Mouse (Mus musculus): Measurements from ENCODE around the gene Faim2. TPM values are rescaled to one million over a fixed set of nuclear protein-coding genes. Genes with fewer than 3 reads are reported as not detected.

Gene Faim2
- polyA plus RNA-seq, 1 experiment from 2014 or later = 1.5 TPM

- Histone ChIP-seq H3K4me2 (no peak overlapping the region), H3K27me3 (ENCODE audit: insufficient read depth, low read length) (no peaks in the 10 kb centered on the region), H3K9ac (no peak overlapping the region), H3K4me1 (ENCODE audit: insufficient read depth) (peaks cover 37% of the 10 kb centered on the region), H3K9me3 (ENCODE audit: low read depth, low read length) (no peaks in the 10 kb centered on the region), H3K36me3 (ENCODE audit: insufficient read depth) (no peaks in the 10 kb centered on the region), H3K4me3 (ENCODE audit: low read depth, low read length) (no peak overlapping the region), H3K27ac (ENCODE audit: low read depth) (no peak overlapping the region)
- TF ChIP-seq CTCF (IDR thresholded peaks at IDR 0.05; ENCODE audit: low read depth) = no peak
- peak; percentile 40 for DNase-seq
- ATAC-seq (ENCODE audit: insufficient read depth) = no peak
- WGBS = 12% methylated on average over 5 of the region's 5 CpGs
Measured at GRCm38 (mm10) chr15:99500320-99500719, 27.6 kb downstream of the Faim2 start.

- peaks cover 31% of the 10 kb centered on the region for H3K4me1 ChIP-seq (ENCODE audit: insufficient read depth)
Measured at GRCm38 (mm10) chr15:99499726-99500125, 28.2 kb downstream of the Faim2 start.

GRCm38 (mm10) chr15:99498781-99499180 lies 29.2 kb downstream of the Faim2 start:
- Histone ChIP-seq H3K4me1 (ENCODE audit: insufficient read depth) (peaks cover 29% of the 10 kb centered on the region), H3K9ac (no peak overlapping the region), H3K4me3 (ENCODE audit: low read depth, low read length) (no peak overlapping the region), H3K4me2 (no peak overlapping the region), H3K27me3 (ENCODE audit: insufficient read depth, low read length) (no peaks in the 10 kb centered on the region), H3K36me3 (ENCODE audit: insufficient read depth) (no peaks in the 10 kb centered on the region), H3K27ac (ENCODE audit: low read depth) (no peak overlapping the region), H3K9me3 (ENCODE audit: low read depth, low read length) (no peaks in the 10 kb centered on the region)
- DNase-seq (peak; percentile 52), ATAC-seq (ENCODE audit: insufficient read depth) (peak; percentile 19; the same call in 1 of the 2 replicates)
- TF ChIP-seq CTCF (IDR thresholded peaks at IDR 0.05; ENCODE audit: low read depth) = no peak
- 34% methylated on average over 4 of the region's 4 CpGs for WGBS

More at GRCm38 (mm10) chr15:99499726-99500125, 28.2 kb downstream of the Faim2 start:
- DNase-seq (no peak), ATAC-seq (ENCODE audit: insufficient read depth) (no peak)
- no peak overlapping the region for H3K4me3 ChIP-seq (ENCODE audit: low read depth, low read length)
- no peak overlapping the region for H3K4me2 ChIP-seq
- no peak overlapping the region for H3K27ac ChIP-seq (ENCODE audit: low read depth)
- no peaks in the 10 kb centered on the region for H3K9me3 ChIP-seq (ENCODE audit: low read depth, low read length)
- no peak for TF ChIP-seq CTCF (IDR thresholded peaks at IDR 0.05; ENCODE audit: low read depth)
- no peaks in the 10 kb centered on the region for H3K36me3 ChIP-seq (ENCODE audit: insufficient read depth)
- H3K9ac ChIP-seq = no peak overlapping the region
- WGBS = 27% methylated on average over 6 of the region's 6 CpGs
- H3K27me3 ChIP-seq (ENCODE audit: insufficient read depth, low read length) = no peaks in the 10 kb centered on the region

GRCm38 (mm10) chr15:99498356-99498755 lies 29.6 kb downstream of the Faim2 start:
- peak; percentile 13; the same call in 1 of the 2 replicates for ATAC-seq (ENCODE audit: insufficient read depth)
- no peak overlapping the region for H3K4me3 ChIP-seq (ENCODE audit: low read depth, low read length)
- H3K4me1 ChIP-seq (ENCODE audit: insufficient read depth) = peaks cover 29% of the 10 kb centered on the region
- 52% methylated on average over 4 of the region's 4 CpGs for WGBS
- TF ChIP-seq CTCF (IDR thresholded peaks at IDR 0.05; ENCODE audit: low read depth) = no peak
- H3K27ac ChIP-seq (ENCODE audit: low read depth) = no peak overlapping the region; the same call in 1 of the 2 replicates
- DNase-seq = no peak
- H3K36me3 ChIP-seq (ENCODE audit: insufficient read depth) = no peaks in the 10 kb centered on the region
- H3K9me3 ChIP-seq (ENCODE audit: low read depth, low read length) = no peaks in the 10 kb centered on the region
- no peak overlapping the region for H3K9ac ChIP-seq
- no peak overlapping the region for H3K4me2 ChIP-seq
- H3K27me3 ChIP-seq (ENCODE audit: insufficient read depth, low read length) = no peaks in the 10 kb centered on the region

- H3K4me3 ChIP-seq (ENCODE audit: low read depth, low read length) = no peak overlapping the region
- H3K27me3 ChIP-seq (ENCODE audit: insufficient read depth, low read length) = no peaks in the 10 kb centered on the region
- no peak overlapping the region for H3K9ac ChIP-seq
- H3K36me3 ChIP-seq (ENCODE audit: insufficient read depth) = no peaks in the 10 kb centered on the region
- DNase-seq (peak; percentile 91), ATAC-seq (ENCODE audit: insufficient read depth) (peak; percentile 37)
- 32% methylated on average over 12 of the region's 12 CpGs for WGBS
- H3K27ac ChIP-seq (ENCODE audit: low read depth) = peak overlapping the region; percentile 50
- peak overlapping the region; percentile 25 for H3K4me2 ChIP-seq
- H3K4me1 ChIP-seq (ENCODE audit: insufficient read depth) = peaks cover 29% of the 10 kb centered on the region
- H3K9me3 ChIP-seq (ENCODE audit: low read depth, low read length) = no peaks in the 10 kb centered on the region
- TF ChIP-seq CTCF (IDR thresholded peaks at IDR 0.05; ENCODE audit: low read depth) = no peak
Measured at GRCm38 (mm10) chr15:99497527-99498242, 30.3 kb downstream of the Faim2 start.

GRCm38 (mm10) chr15:99497061-99497460 lies 30.9 kb downstream of the Faim2 start:
- Histone ChIP-seq H3K27me3 (ENCODE audit: insufficient read depth, low read length) (no peaks in the 10 kb centered on the region), H3K36me3 (ENCODE audit: insufficient read depth) (no peaks in the 10 kb centered on the region), H3K9me3 (ENCODE audit: low read depth, low read length) (no peaks in the 10 kb centered on the region), H3K27ac (ENCODE audit: low read depth) (peak overlapping the region; percentile 50; the same call in 1 of the 2 replicates), H3K4me3 (ENCODE audit: low read depth, low read length) (no peak overlapping the region), H3K4me2 (peak overlapping the region; percentile 25), H3K9ac (no peak overlapping the region), H3K4me1 (ENCODE audit: insufficient read depth) (peaks cover 29% of the 10 kb centered on the region)
- peak; percentile 90 for TF ChIP-seq CTCF (IDR thresholded peaks at IDR 0.05; ENCODE audit: low read depth)
- DNase-seq (peak; percentile 87), ATAC-seq (ENCODE audit: insufficient read depth) (peak; percentile 29)
- WGBS = 8% methylated on average over 4 of the region's 4 CpGs

GRCm38 (mm10) chr15:99484745-99485144 lies 43.2 kb downstream of the Faim2 start:
- no peak for TF ChIP-seq CTCF (IDR thresholded peaks at IDR 0.05; ENCODE audit: low read depth)
- Histone ChIP-seq H3K27me3 (ENCODE audit: insufficient read depth, low read length) (0 out of 2 replicates have a peak, but pooled peaks cover 4% of the 10 kb centered on the region), H3K9me3 (ENCODE audit: low read depth, low read length) (no peaks in the 10 kb centered on the region), H3K9ac (no peak overlapping the region), H3K4me3 (ENCODE audit: low read depth, low read length) (no peak overlapping the region), H3K36me3 (ENCODE audit: insufficient read depth) (no peaks in the 10 kb centered on the region), H3K4me2 (no peak overlapping the region), H3K4me1 (ENCODE audit: insufficient read depth) (no peaks in the 10 kb centered on the region), H3K27ac (ENCODE audit: low read depth) (no peak overlapping the region)
- DNase-seq (no peak), ATAC-seq (ENCODE audit: insufficient read depth) (no peak)
- 55% methylated on average over 6 of the region's 6 CpGs for WGBS
